Mouse (Mus musculus) left cerebral cortex, adult 11 months (tissue): Measurements from ENCODE around the gene Chchd10.
"Not testable (repeated sequence)": the region's sequence is repeated elsewhere in the genome, so short reads cannot be mapped to it uniquely, and the experiment has no call there.

Source experiments
- DNase-seq: peaks from one replicate; pipeline ENCODE4 v3.0.0; 2022; ENCODE audit warnings: low spot score

Gene Chchd10

DNA sequence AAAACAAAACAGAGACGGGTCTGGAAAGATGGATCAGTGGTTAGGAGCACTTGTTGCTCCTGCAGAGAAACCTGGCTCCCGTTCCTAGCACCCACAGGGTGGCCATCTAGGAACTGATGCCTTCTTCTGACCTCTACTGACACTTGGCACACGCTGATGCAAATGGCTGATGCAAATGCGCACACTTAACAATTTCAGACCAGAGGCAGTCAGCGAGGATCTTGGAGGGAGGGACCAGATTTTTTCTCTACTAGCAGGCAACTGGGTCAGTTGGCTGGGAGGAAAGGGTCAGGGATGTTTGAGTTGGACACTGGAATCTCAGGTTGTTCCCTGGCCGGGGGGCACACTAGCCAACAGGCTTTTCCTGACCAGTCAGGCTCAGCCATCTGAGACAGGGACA is at the start of gene Chchd10:
Gene Chchd10 (plus strand): TSS at position 240 of the 400 bp plus-strand sequence.
- DNase-seq = no peak

DNA sequence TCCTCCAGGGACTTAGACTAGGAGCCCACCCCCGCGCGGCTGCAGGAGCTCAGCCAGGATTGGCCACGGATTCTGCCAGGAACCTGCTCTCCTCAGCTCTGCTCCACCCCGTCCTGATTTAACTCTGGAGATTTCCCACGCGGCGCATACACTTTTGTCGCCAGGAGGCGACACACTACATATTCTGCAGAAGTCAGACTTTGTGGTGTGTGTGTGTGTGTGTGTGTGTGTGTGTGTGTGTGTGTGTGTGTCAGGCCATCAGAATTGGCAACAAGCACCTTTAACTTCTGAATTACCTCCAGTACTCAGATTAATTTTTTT is 49.7 kb upstream of the Chchd10 start:
- peak; percentile 79 for DNase-seq

GRCm38 (mm10) chr10:75884742-75885141 is 48.2 kb upstream of the Chchd10 start:
- no peak for DNase-seq

- not testable (repeated sequence) for DNase-seq
Observed at GRCm38 (mm10) chr10:75887504-75887903, 45.4 kb upstream of the Chchd10 start.

GRCm38 (mm10) chr10:75889406-75890153 is 43.4 kb upstream of the Chchd10 start:
- no peak for DNase-seq

- peak; percentile 98 for DNase-seq
Observed at GRCm38 (mm10) chr10:75893089-75893750, 39.7 kb upstream of the Chchd10 start, which contains the start of gene Derl3. Gene Derl3 (plus strand): TSS chr10:75893413.

GRCm38 (mm10) chr10:75894601-75895000 is 38.3 kb upstream of the Chchd10 start:
- no peak for DNase-seq

GRCm38 (mm10) chr10:75895730-75896129 is 37.2 kb upstream of the Chchd10 start:
- no peak for DNase-seq

GRCm38 (mm10) chr10:75896208-75896607 is 36.7 kb upstream of the Chchd10 start:
- DNase-seq = no peak

- no peak for DNase-seq
Observed at GRCm38 (mm10) chr10:75897373-75897772, 35.6 kb upstream of the Chchd10 start.

GRCm38 (mm10) chr10:75898039-75898564 is 34.8 kb upstream of the Chchd10 start:
- no peak for DNase-seq

DNA sequence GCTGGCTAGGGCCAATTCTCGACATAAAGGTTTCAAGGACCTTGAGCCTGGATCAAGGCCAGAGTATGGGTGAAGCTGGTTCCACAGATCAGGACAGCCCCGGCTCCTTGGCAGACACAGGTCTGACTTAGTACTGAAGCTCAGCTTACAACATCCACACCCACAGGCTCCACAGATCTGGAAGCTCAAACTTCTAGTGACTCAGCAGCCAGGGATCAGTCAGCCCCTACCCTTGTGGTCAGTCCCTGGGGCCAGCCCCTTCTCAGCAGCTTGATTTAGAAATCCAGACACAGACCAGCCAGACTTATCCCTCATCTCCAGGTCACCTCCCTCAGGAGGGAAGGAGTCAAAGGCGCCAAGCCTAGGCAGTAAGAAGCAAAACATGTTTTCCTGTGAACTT is 34.1 kb upstream of the Chchd10 start:
- DNase-seq = no peak

DNA sequence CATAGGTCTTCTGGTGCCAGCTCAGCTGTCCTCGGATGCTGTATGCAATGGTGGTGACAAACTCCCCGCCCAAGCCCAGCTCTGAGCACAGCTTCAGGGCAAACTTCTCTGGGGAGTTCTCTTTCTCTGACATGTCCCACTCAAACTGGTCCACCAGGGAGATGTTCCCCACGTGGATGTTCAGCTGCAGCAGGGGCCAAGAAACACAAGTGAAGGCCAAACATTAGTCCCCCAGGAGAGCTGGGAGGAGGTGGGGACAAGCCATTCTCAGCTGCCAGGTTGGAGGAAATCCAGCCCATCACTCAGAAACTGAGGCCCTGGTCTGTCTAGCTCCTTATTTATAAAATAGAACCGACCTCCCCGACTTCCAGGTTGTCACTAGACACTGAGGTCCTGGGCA is 28.5 kb upstream of the Chchd10 start:
- no peak for DNase-seq

DNA sequence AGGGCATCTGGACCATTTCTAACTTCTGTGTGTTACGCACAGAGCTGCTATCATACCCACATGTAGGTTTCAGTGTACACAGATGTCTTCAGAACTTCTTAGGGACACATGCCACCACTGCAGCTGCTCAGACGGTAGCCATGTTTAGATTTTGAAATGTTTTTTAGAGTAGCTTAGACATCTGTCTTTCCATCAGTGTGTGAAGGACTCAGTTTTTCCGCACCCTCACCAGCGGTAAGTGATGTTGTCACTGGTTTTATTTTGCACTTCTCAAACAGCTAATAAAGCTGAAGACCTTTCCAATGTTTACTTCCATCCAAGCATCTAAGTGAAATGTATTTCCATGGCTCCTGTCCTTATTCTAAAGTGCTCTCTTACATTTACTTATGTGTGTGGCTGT is 26.0 kb upstream of the Chchd10 start:
- DNase-seq = no peak

- DNase-seq = no peak
Observed at GRCm38 (mm10) chr10:75910698-75911097, 22.2 kb upstream of the Chchd10 start.

DNA sequence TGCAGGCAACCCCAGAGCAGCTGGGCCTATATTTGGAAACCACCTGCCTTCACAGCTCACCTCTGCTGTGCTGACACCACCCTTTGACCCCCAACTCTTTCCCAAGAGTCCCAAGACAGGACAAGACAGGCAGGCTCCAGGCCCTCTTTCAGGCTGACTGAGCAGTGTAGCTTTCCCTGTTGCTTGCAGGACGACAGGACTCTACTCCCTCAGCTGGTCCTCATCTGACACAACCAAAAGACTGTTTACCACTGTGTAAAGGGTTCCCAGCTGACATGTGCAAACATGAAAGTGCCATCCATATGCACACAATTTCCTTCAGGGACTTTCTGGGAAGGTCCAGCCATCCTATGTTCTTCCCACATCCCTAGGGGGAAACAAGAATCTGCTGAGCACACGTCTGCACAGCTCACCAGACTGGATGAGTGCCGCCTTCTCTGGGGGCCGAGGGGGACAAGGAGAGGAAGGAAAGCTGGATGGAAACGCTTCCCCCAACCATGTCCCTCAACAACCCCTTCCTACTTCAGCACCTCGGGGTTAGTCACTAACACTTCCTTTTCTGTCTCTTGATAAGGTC is 19.8 kb upstream of the Chchd10 start:
- no peak for DNase-seq

GRCm38 (mm10) chr10:75915557-75915956 is 17.4 kb upstream of the Chchd10 start:
- DNase-seq = no peak

- DNase-seq = no peak
Observed at GRCm38 (mm10) chr10:75916840-75917239, 16.1 kb upstream of the Chchd10 start.

GRCm38 (mm10) chr10:75919026-75919425 is 13.9 kb upstream of the Chchd10 start:
- DNase-seq = no peak

GRCm38 (mm10) chr10:75921026-75921725 is 11.8 kb upstream of the Chchd10 start, which contains the start of gene Smarcb1:
Gene Smarcb1 (minus strand): TSS chr10:75921617.
- peak; percentile 87 for DNase-seq

- DNase-seq = no peak
Observed at GRCm38 (mm10) chr10:75921726-75922560, 11.0 kb upstream of the Chchd10 start.
